Mouse (Mus musculus): ENCODE measurements around the gene Ccdc12.

GRCm38 (mm10) chr9:110731859-110732258, 75.6 kb downstream of the Ccdc12 start:
- TF ChIP-seq POLR2A (IDR thresholded peaks at IDR 0.05; ENCODE audit: borderline replicate concordance, low read depth, low read length): no peak
- no peak for TF ChIP-seq CTCF (IDR thresholded peaks at IDR 0.05; ENCODE audit: low read depth, low read length)

All from bone marrow macrophage, adult 2 months (primary cell).